Mouse (Mus musculus): ENCODE results near the gene Pknox2. TPM values are rescaled to one million over a fixed set of nuclear protein-coding genes. Genes with fewer than 3 reads are reported as not detected.
A peak's percentile ranks its signal among the peaks of the same experiment; 100 is the strongest.

Gene Pknox2
- polyA plus RNA-seq, 1 experiment from 2014 or later: 33.0 TPM

GRCm38 (mm10) chr9:36968236-36968635 lies 179.0 kb downstream of the Pknox2 start:
- no peaks in the 10 kb centered on the region for H3K9me3 ChIP-seq
- peaks cover 16% of the 10 kb centered on the region for H3K36me3 ChIP-seq (replicated peaks)
- H3K27me3 ChIP-seq (replicated peaks; ENCODE audit: low read depth, poor library complexity, severe bottlenecking): no peaks in the 10 kb centered on the region
- 87% methylated on average over 7 of the region's 7 CpGs for WGBS
- no peak overlapping the region for H3K27ac ChIP-seq (replicated peaks)
- DNase-seq (ENCODE audit: low spot score): no peak
- H3K4me1 ChIP-seq: peaks cover 81% of the 10 kb centered on the region
- no peak overlapping the region for H3K4me3 ChIP-seq

GRCm38 (mm10) chr9:36965720-36966119 lies 181.5 kb downstream of the Pknox2 start:
- Histone ChIP-seq H3K27ac (replicated peaks) (no peak overlapping the region), H3K36me3 (replicated peaks) (peaks cover 16% of the 10 kb centered on the region), H3K4me1 (peaks cover 73% of the 10 kb centered on the region), H3K9me3 (no peaks in the 10 kb centered on the region), H3K4me3 (no peak overlapping the region), H3K27me3 (replicated peaks; ENCODE audit: low read depth, poor library complexity, severe bottlenecking) (no peaks in the 10 kb centered on the region)
- peak; percentile 55 for DNase-seq (ENCODE audit: low spot score)
- 63% methylated on average over 5 of the region's 5 CpGs for WGBS

- DNase-seq (ENCODE audit: low spot score): peak; percentile 78
- WGBS: 4% methylated on average over 5 of the region's 5 CpGs
- Histone ChIP-seq H3K4me3 (no peak overlapping the region), H3K9me3 (no peaks in the 10 kb centered on the region), H3K4me1 (peaks cover 68% of the 10 kb centered on the region), H3K36me3 (replicated peaks) (peaks cover 16% of the 10 kb centered on the region), H3K27ac (replicated peaks) (peak overlapping the region; percentile 69), H3K27me3 (replicated peaks; ENCODE audit: low read depth, poor library complexity, severe bottlenecking) (no peaks in the 10 kb centered on the region)
Observed at GRCm38 (mm10) chr9:36964230-36964629, 183.0 kb downstream of the Pknox2 start.

GRCm38 (mm10) chr9:36963512-36963911 lies 183.7 kb downstream of the Pknox2 start:
- peaks cover 16% of the 10 kb centered on the region for H3K36me3 ChIP-seq (replicated peaks)
- H3K27me3 ChIP-seq (replicated peaks; ENCODE audit: low read depth, poor library complexity, severe bottlenecking): no peaks in the 10 kb centered on the region
- no peak for DNase-seq (ENCODE audit: low spot score)
- H3K4me3 ChIP-seq: no peak overlapping the region
- H3K27ac ChIP-seq (replicated peaks): 0 out of 2 replicates have a peak overlapping the region, but pooled peaks have one; percentile 32
- peaks cover 61% of the 10 kb centered on the region for H3K4me1 ChIP-seq
- WGBS: 48% methylated on average over 3 of the region's 3 CpGs
- H3K9me3 ChIP-seq: no peaks in the 10 kb centered on the region

- Histone ChIP-seq H3K27ac (replicated peaks) (peak overlapping the region; percentile 37), H3K27me3 (replicated peaks; ENCODE audit: low read depth, poor library complexity, severe bottlenecking) (no peaks in the 10 kb centered on the region), H3K4me1 (peaks cover 54% of the 10 kb centered on the region), H3K9me3 (no peaks in the 10 kb centered on the region), H3K4me3 (no peak overlapping the region), H3K36me3 (replicated peaks) (0 out of 2 replicates have a peak, but pooled peaks cover 3% of the 10 kb centered on the region)
- WGBS: 54% methylated on average over 1 of the region's 1 CpGs
- no peak for DNase-seq (ENCODE audit: low spot score)
Observed at GRCm38 (mm10) chr9:36961874-36962273, 185.3 kb downstream of the Pknox2 start.

- H3K36me3 ChIP-seq (replicated peaks): no peaks in the 10 kb centered on the region
- 89% methylated on average over 5 of the region's 5 CpGs for WGBS
- no peak overlapping the region for H3K27ac ChIP-seq (replicated peaks)
- no peak for DNase-seq (ENCODE audit: low spot score)
- H3K4me3 ChIP-seq: no peak overlapping the region
- H3K4me1 ChIP-seq: peaks cover 47% of the 10 kb centered on the region
- no peaks in the 10 kb centered on the region for H3K9me3 ChIP-seq
- H3K27me3 ChIP-seq (replicated peaks; ENCODE audit: low read depth, poor library complexity, severe bottlenecking): no peaks in the 10 kb centered on the region
Observed at GRCm38 (mm10) chr9:36961153-36961552, 186.1 kb downstream of the Pknox2 start.

GRCm38 (mm10) chr9:36951133-36951484 lies 196.1 kb downstream of the Pknox2 start:
- no peak overlapping the region; the same call in 1 of the 2 replicates for H3K27ac ChIP-seq (replicated peaks)
- H3K36me3 ChIP-seq (replicated peaks): peaks cover 35% of the 10 kb centered on the region
- H3K9me3 ChIP-seq: no peaks in the 10 kb centered on the region
- WGBS: 82% methylated on average over 2 of the region's 2 CpGs
- DNase-seq (ENCODE audit: low spot score): no peak
- H3K4me1 ChIP-seq: peaks cover 37% of the 10 kb centered on the region
- H3K4me3 ChIP-seq: no peak overlapping the region
- no peaks in the 10 kb centered on the region for H3K27me3 ChIP-seq (replicated peaks; ENCODE audit: low read depth, poor library complexity, severe bottlenecking)

GRCm38 (mm10) chr9:36950271-36951132 lies 196.7 kb downstream of the Pknox2 start:
- H3K36me3 ChIP-seq (replicated peaks): peaks cover 35% of the 10 kb centered on the region
- peaks cover 37% of the 10 kb centered on the region for H3K4me1 ChIP-seq
- peak overlapping the region; percentile 11; the same call in 1 of the 2 replicates for H3K4me3 ChIP-seq
- no peaks in the 10 kb centered on the region for H3K27me3 ChIP-seq (replicated peaks; ENCODE audit: low read depth, poor library complexity, severe bottlenecking)
- DNase-seq (ENCODE audit: low spot score): peak; percentile 65
- no peaks in the 10 kb centered on the region for H3K9me3 ChIP-seq
- 28% methylated on average over 14 of the region's 14 CpGs for WGBS
- H3K27ac ChIP-seq (replicated peaks): peak overlapping the region; percentile 30; the same call in 1 of the 2 replicates

GRCm38 (mm10) chr9:36948181-36948580 lies 199.0 kb downstream of the Pknox2 start:
- H3K27me3 ChIP-seq (replicated peaks; ENCODE audit: low read depth, poor library complexity, severe bottlenecking): no peaks in the 10 kb centered on the region

GRCm38 (mm10) chr9:36947056-36947694 lies 200.0 kb downstream of the Pknox2 start:
- H3K36me3 ChIP-seq (replicated peaks): peaks cover 9% of the 10 kb centered on the region
- no peak for DNase-seq (ENCODE audit: low spot score)
- no peaks in the 10 kb centered on the region for H3K27me3 ChIP-seq (replicated peaks; ENCODE audit: low read depth, poor library complexity, severe bottlenecking)
- no peaks in the 10 kb centered on the region for H3K9me3 ChIP-seq
- H3K4me3 ChIP-seq: no peak overlapping the region
- 94% methylated on average over 5 of the region's 5 CpGs for WGBS
- no peak overlapping the region for H3K27ac ChIP-seq (replicated peaks)
- H3K4me1 ChIP-seq: peaks cover 47% of the 10 kb centered on the region

More at GRCm38 (mm10) chr9:36948181-36948580, 199.0 kb downstream of the Pknox2 start:
- H3K4me1 ChIP-seq: peaks cover 42% of the 10 kb centered on the region
- 89% methylated on average over 5 of the region's 5 CpGs for WGBS
- H3K9me3 ChIP-seq: no peaks in the 10 kb centered on the region
- no peak overlapping the region for H3K27ac ChIP-seq (replicated peaks)
- H3K36me3 ChIP-seq (replicated peaks): peaks cover 19% of the 10 kb centered on the region
- no peak overlapping the region for H3K4me3 ChIP-seq
- peak; percentile 7 for DNase-seq (ENCODE audit: low spot score)

GRCm38 (mm10) chr9:36944843-36945242 lies 202.4 kb downstream of the Pknox2 start:
- no peaks in the 10 kb centered on the region for H3K9me3 ChIP-seq
- H3K4me1 ChIP-seq: peaks cover 50% of the 10 kb centered on the region
- no peaks in the 10 kb centered on the region; the same call in 1 of the 2 replicates for H3K36me3 ChIP-seq (replicated peaks)
- DNase-seq (ENCODE audit: low spot score): no peak
- WGBS: 78% methylated on average over 7 of the region's 7 CpGs
- H3K27ac ChIP-seq (replicated peaks): no peak overlapping the region
- H3K4me3 ChIP-seq: no peak overlapping the region
- no peaks in the 10 kb centered on the region for H3K27me3 ChIP-seq (replicated peaks; ENCODE audit: low read depth, poor library complexity, severe bottlenecking)

GRCm38 (mm10) chr9:36942561-36942960 lies 204.6 kb downstream of the Pknox2 start:
- H3K4me3 ChIP-seq: no peak overlapping the region
- no peak overlapping the region for H3K27ac ChIP-seq (replicated peaks)
- H3K27me3 ChIP-seq (replicated peaks; ENCODE audit: low read depth, poor library complexity, severe bottlenecking): no peaks in the 10 kb centered on the region
- WGBS: 86% methylated on average over 2 of the region's 2 CpGs
- DNase-seq (ENCODE audit: low spot score): no peak
- H3K9me3 ChIP-seq: no peaks in the 10 kb centered on the region
- no peaks in the 10 kb centered on the region; the same call in 1 of the 2 replicates for H3K36me3 ChIP-seq (replicated peaks)
- peaks cover 52% of the 10 kb centered on the region for H3K4me1 ChIP-seq
